ENCODE assay signal across 27 mouse cellular contexts in the genomic region with DNA sequence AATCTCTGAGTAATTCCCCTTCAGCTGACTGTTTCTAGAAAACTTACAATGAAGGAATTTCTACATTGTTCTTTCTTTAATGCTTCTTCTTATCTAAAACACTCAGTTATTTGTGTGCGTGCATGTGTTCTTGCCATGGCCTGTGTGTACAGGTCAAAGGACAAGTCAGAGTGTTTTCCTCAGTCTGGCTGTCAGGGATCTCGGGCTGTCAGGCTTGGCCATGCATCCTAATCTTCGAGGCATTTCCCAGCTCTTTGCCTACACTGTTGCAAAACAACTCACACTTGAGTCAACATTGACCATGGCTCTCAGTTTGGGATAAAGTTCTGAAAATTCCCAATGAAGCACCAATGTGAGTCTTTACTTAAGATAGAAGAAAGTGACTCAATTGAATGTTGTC.
DNase-seq lines count a peak whose midpoint lies in the region; ATAC-seq lines count a peak whose summit lies in the region.
"Had no signal": no experiment of that assay in that cellular context is flagged by ENCODE, and none has a peak within 500 bp of the region (broad histone marks: within the 10 kb centered on the region; RNA-seq: fewer than 3 reads in every experiment).

No protein-coding gene starts in this region.

- 46% methylated on average over 3 of the region's 3 CpGs for WGBS in lung, embryonic 16.5 days
- 77% methylated on average over 3 of the region's 3 CpGs for WGBS in intestine, embryonic 15.5 days

- no peak overlapping the region for H3K9ac ChIP-seq in lung, embryonic 16.5 days (ENCODE audit: low read length)
- H3K9ac ChIP-seq in intestine, embryonic 15.5 days = no peak overlapping the region
- H3K9ac ChIP-seq: embryonic facial prominence, embryonic 12.5 days; embryonic facial prominence, embryonic 15.5 days; forebrain, embryonic 12.5 days; forebrain, embryonic 15.5 days; heart, embryonic 12.5 days; heart, embryonic 15.5 days; hindbrain, embryonic 13.5 days had no signal

- H3K4me2 ChIP-seq in lung, embryonic 16.5 days (ENCODE audit: low read depth, low read length) = no peak overlapping the region
- H3K4me2 ChIP-seq in intestine, embryonic 15.5 days (replicated peaks) = no peak overlapping the region
- H3K4me2 ChIP-seq: embryonic facial prominence, embryonic 12.5 days; embryonic facial prominence, embryonic 15.5 days; forebrain, embryonic 12.5 days; forebrain, embryonic 15.5 days; heart, embryonic 12.5 days; heart, embryonic 15.5 days; hindbrain, embryonic 13.5 days had no signal

- peak; percentile 72; the same call in 1 of the 2 replicates for ATAC-seq in lung, embryonic 16.5 days (ENCODE audit: low read depth)
- no peak for ATAC-seq in intestine, embryonic 15.5 days
- ATAC-seq: forebrain, embryonic 15.5 days; Patski had no signal

- no peaks in the 10 kb centered on the region for H3K4me1 ChIP-seq in lung, embryonic 16.5 days (replicated peaks; ENCODE audit: control insufficient read depth, insufficient read depth, low read length)
- no peaks in the 10 kb centered on the region for H3K4me1 ChIP-seq in intestine, embryonic 15.5 days (replicated peaks)
- H3K4me1 ChIP-seq: forebrain, embryonic 12.5 days; forebrain, embryonic 15.5 days; heart, embryonic 12.5 days; heart, embryonic 15.5 days; hindbrain, embryonic 10.5 days; hindbrain, embryonic 13.5 days had no signal

- H3K27ac ChIP-seq in lung, embryonic 16.5 days (ENCODE audit: low read length) = no peak overlapping the region
- no peak overlapping the region for H3K27ac ChIP-seq in intestine, embryonic 15.5 days
- H3K27ac ChIP-seq: embryonic facial prominence, embryonic 12.5 days; embryonic facial prominence, embryonic 15.5 days; forebrain, embryonic 12.5 days; forebrain, embryonic 15.5 days; heart, embryonic 15.5 days; hindbrain, embryonic 10.5 days; hindbrain, embryonic 13.5 days had no signal

- H3K9me3 ChIP-seq in lung, embryonic 16.5 days (ENCODE audit: control insufficient read depth, low read length) = no peaks in the 10 kb centered on the region
- H3K9me3 ChIP-seq in intestine, embryonic 15.5 days = no peaks in the 10 kb centered on the region
- H3K9me3 ChIP-seq: embryonic facial prominence, embryonic 12.5 days; embryonic facial prominence, embryonic 15.5 days; forebrain, embryonic 12.5 days; forebrain, embryonic 15.5 days; heart, embryonic 15.5 days; hindbrain, embryonic 10.5 days; hindbrain, embryonic 13.5 days had no signal

- H3K36me3 ChIP-seq in lung, embryonic 16.5 days (ENCODE audit: control insufficient read depth, insufficient read depth, low read length) = no peaks in the 10 kb centered on the region
- H3K36me3 ChIP-seq in intestine, embryonic 15.5 days = no peaks in the 10 kb centered on the region
- H3K36me3 ChIP-seq: embryonic facial prominence, embryonic 12.5 days; embryonic facial prominence, embryonic 15.5 days; forebrain, embryonic 12.5 days; forebrain, embryonic 15.5 days; heart, embryonic 12.5 days; heart, embryonic 15.5 days; hindbrain, embryonic 10.5 days; hindbrain, embryonic 13.5 days had no signal

- DNase-seq in kidney, postnatal 10 days = peak; percentile 24
- DNase-seq in kidney, adult 8-10 months = no peak
- no peak for DNase-seq in lung, postnatal 10 days
- DNase-seq in lung, postnatal 14 days = peak; percentile 5
- no peak for DNase-seq in layer of hippocampus, postnatal 10 days (ENCODE audit: low spot score in 2 of 2)
- DNase-seq: adrenal gland, adult 2 months; adrenal gland, postnatal 14 days; cerebellum, adult 11 months; cerebellum, adult 2 months; cerebellum, adult 9-11 months; cerebellum, postnatal 25 days; gastrocnemius, postnatal 25 days; heart, adult 18-20 months; heart, postnatal 10 days; heart, postnatal 36 days had no signal

- no peaks in the 10 kb centered on the region for H3K27me3 ChIP-seq in lung, embryonic 16.5 days (ENCODE audit: control insufficient read depth, insufficient read depth, low read depth, low read length)
- H3K27me3 ChIP-seq in intestine, embryonic 15.5 days (replicated peaks) = no peaks in the 10 kb centered on the region
- H3K27me3 ChIP-seq: embryonic facial prominence, embryonic 12.5 days; embryonic facial prominence, embryonic 15.5 days; forebrain, embryonic 12.5 days; forebrain, embryonic 15.5 days; heart, embryonic 12.5 days; heart, embryonic 15.5 days; hindbrain, embryonic 13.5 days; Patski had no signal

- no peak overlapping the region for H3K4me3 ChIP-seq in lung, embryonic 16.5 days (ENCODE audit: low read length)
- no peak overlapping the region for H3K4me3 ChIP-seq in intestine, embryonic 15.5 days (replicated peaks)
- H3K4me3 ChIP-seq: embryonic facial prominence, embryonic 12.5 days; embryonic facial prominence, embryonic 15.5 days; erythroblast, embryonic 14.5 days; forebrain, embryonic 12.5 days; forebrain, embryonic 15.5 days; heart, embryonic 12.5 days; heart, embryonic 15.5 days; hindbrain, embryonic 10.5 days; hindbrain, embryonic 13.5 days had no signal

Comparison
In these comparisons a context has a peak if more than half of its experiments do, and no peak if none do; other contexts are left out.
1. DNase-seq: peak in kidney, postnatal 10 days (single experiment) and lung, postnatal 14 days (single experiment); none in kidney, adult 8-10 months (0 of 2), lung, postnatal 10 days (single experiment) and layer of hippocampus, postnatal 10 days (0 of 2).